Mouse (Mus musculus) gastrocnemius, postnatal 4 days (tissue): ENCODE results near the gene 4930568D16Rik. TPM values are rescaled to one million over a fixed set of nuclear protein-coding genes. Genes with fewer than 3 reads are reported as not detected.

Experiments
- DNase-seq, 2 experiments: peaks; one replicate each; pipeline ENCODE4 v3.0.0; 2021 to 2022; ENCODE audit warnings: low spot score in 2 of 2, mixed read lengths in 2 of 2
- total RNA-seq, 2 experiments: library from RNA; stranded (reverse); gene quantifications; 2 replicates each; pipeline ENCODE4 v1.2.3; 2021

The 4930568D16Rik gene
- total RNA-seq, 2 experiments from 2014 or later, result not detected

DNA sequence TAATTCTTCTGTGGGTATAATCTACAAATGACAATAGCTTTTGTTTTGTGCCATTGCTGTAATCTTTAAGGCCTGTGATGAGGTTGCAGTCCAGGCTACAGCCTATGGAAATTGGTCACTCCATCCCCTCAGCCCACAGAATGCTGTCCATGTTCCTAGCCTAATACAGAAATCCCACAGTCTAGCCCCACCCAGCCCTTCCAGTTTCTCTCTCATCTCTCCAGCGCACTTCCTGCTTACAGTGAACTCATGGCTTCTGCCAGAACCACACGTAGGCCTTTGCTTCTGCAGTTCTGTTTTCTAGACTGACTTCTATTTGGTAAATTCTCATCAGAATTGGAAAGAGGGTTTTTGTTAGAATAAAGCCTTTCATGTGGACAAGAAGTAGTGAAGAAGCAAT is 21.5 kb downstream of the 4930568D16Rik start:
- DNase-seq, result no peak

DNA sequence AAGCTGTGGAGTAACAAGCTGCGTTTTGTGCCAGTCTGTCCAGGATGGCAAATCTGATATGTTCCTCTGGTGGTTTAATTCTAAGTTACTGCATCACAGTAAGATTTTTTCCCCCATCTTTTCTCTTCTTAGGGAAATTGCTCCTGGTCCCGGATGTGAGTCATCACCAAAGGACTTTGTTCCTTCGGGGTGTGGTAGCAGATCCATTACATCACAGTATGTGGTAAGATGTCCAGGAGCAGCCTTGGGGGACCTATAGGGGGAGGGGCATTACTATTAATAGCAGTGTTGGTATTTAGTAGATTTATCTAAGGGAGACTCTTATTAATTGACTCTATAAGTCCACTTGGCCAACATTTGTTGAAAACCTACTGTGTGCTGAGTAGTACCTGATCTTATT is 24.9 kb downstream of the 4930568D16Rik start:
- DNase-seq, result no peak

DNA sequence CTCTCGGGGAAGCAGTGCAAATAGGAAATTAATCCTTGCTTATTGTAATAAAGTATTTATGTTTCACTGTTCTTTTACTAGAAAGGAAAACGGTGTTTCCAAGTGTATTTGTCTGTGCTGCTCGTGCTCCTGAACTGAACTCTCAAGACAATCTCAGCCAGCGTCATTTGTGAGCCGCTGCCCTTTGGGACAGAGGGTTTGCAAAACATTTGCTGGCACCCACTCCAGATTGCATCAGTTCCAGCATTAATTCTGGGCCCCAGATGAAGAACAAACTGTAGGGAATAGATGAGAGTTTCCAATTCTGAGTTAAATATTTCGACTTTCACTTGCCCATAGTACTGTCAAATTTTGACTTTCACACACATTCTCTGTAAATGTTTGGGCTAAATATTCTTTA is 28.8 kb downstream of the 4930568D16Rik start:
- peak in 1 of 2 experiments; percentile 50 for DNase-seq

DNA sequence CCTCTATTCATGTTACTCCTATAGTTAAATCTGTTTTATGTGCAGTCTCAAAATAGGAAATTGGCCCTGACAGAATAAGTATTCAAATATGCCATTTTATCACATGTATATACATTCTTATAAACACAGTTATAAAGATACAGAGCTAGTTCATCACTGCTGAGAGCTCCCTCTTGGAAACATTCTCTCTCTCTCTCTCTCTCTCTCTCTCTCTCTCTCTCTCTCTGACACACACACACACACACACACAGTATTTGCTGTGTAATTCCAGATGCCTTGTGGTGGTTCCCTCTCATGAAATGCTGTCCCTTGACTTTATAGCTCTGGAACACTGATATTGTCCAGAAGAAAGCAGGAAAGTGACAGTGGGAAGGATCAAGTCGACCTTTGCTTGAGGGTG is 29.5 kb downstream of the 4930568D16Rik start:
- no peak for DNase-seq

DNA sequence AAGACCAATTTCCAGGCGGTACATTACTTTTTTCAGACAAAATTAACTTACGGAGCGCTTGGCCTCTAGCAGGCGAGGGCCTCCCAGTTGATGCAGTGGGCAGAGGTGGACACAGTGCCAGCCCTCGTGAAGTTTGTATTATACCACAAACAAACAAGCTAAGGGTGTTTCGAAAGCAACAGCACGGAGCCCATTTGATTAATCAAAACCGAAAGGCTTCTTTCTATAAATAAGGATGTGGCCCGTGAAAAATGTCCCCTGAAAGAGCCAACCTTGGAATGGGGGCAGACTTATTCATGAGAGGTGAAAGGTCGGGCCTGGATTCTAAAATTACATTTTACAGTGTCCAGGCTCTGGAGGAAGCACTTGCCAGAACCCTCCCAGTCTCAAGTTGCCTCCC is 30.1 kb downstream of the 4930568D16Rik start:
- DNase-seq, result no peak

DNA sequence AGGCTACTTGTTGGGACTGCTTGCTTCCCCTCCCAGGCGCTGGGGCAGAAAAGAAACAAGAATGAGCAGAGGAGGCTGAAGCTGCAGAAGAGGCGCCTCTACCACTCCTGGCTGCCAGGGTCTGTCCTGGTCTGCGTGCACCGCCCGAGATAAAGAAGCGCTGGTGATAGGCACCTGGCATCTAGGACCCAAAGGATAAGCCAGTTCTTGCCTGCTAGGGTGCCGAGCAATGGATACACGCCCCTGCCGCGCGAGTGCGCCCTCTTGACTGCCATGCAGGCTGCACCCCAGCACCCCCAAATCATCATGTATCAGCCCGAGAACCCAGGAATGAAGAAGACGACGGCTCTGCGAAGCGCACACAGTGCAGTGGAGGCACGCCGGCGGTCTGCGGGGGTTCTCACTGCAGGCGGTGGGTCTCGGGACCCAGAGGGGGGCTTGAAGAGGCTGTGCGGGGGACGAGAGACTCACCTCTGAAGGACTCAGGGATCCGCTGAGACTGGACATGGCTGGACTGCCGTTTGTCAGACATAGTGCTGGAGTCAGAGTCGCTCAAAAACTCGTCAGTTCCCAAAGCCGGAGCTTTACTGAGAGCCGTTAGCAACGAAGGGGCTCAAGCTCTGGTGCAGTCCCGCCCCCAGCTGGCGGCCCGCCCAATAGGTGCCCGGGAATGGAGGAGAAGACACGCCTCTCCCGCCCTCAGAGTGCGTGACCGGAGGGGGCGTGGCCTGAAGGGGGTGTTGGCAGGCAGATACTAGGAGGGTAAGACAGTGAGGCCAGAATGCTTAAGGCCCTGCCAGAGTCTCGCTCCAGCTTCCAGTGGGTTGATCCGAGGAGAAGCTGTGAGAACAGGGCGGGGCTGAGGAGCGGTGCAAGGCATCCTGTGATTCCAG is 30.9 kb downstream of the 4930568D16Rik start, which contains the start of gene Stom:
Gene Stom (minus strand): TSS at position 589 of the 893 bp plus-strand sequence.
- peak; percentile 99 to 100 for DNase-seq

DNA sequence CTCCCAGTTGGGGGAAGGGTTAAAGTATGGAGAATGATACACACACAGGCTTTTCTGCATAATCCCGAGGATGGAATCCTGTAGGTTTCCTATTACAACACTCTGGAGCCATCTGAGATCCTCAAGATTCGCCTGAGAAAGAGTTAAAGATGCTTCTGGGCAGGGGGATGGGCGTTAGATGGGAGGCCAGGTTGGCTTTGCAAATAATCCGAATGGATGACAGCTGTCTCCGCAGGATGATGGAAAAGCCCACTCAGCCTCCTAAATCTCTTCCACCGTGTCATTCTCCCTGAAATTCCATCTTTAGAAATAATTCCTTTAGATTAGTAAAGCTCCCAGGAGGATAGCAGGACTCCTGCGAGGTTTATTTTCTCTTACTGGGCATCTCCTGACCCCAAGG is 31.9 kb downstream of the 4930568D16Rik start:
- DNase-seq, result no peak

DNA sequence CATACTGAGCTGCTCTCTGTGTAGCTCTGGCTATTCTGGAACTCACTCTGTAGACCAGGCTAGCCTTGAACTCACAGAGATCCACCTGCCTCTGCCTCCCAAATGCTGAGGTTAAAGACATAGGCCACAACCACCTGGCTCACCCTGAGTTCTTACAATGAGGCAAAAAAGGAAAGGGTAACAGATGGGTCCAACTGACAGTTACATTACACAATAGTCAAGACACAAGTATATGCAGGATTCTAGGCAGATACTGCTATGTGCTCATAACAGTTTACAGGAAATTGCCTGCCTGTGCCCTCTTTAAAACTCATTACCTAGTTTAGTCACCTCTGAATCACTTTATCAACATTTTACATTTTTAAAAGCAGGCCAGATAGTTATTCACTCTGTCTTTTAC is 33.9 kb downstream of the 4930568D16Rik start:
- DNase-seq, result no peak

DNA sequence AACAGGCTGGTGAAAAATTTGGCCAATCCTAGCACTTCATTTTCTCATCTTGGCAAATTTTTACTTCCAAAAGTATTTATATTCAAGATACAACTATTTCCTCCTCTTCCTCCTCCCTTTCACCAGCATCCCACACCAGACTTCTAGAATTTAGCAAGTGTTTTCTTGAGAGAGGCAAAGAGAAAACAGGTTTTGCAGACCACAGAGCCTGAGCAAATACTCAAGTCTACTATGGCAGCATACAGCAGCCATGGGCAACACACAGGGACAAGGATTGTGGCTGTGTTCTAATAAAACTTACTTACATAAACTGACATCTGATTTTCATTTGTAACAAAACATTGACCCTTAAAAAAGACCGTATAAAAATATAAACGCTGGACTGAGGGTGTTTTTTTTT is 36.3 kb downstream of the 4930568D16Rik start:
- DNase-seq, result no peak

DNA sequence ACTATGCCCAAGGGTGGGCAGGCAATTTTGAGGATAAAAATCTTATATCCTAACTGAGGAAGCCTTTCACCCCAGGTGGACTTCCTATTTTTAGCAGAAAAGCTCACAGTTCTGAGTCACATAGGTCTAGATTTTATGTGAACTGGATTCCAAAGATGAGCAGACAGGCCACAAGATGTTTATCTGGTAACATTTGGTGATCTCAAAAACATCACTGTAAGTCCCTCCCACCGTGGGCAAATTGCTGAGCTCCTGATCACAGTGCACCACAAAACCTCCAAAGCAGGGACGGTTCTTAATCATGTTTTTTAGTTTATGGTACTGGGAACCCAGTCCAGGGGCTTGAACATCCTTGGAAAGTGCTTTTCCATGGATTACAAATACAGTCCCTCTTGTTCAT is 38.5 kb downstream of the 4930568D16Rik start:
- DNase-seq, result no peak

DNA sequence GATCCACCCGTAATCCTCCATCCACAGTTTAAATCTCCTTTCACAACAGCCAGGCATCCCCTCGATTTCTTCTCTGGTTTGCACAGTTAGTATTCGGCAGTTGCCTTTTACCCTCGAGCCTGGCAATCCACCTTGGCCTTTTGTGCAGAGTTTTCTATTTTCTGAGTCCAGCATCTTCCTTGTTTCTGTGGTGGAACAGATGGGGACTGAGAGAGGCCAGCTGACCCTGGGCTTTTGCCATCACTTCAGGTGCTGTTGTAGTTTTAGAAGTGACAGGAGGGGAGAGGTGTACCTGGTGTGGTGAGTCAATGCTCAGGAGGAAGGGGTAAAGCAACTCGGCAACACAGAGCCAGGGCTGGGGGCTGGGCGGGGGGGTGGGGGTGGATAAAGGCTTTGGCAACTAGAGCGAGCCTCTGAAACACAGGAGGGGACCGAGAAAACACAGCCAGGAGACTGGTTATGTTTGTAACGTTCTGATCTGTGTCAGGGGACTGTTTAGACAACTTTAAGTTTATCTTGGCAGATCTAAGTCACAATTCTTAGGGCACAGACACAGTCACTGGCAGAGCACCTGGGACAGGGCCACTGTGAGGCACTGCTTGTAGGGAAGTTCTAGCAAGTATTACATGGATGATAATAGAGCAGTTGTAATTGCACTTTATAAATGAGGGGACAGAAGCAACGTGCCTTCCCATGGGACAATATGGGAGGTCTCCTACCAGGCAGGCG is 39.3 kb downstream of the 4930568D16Rik start:
- no peak for DNase-seq

DNA sequence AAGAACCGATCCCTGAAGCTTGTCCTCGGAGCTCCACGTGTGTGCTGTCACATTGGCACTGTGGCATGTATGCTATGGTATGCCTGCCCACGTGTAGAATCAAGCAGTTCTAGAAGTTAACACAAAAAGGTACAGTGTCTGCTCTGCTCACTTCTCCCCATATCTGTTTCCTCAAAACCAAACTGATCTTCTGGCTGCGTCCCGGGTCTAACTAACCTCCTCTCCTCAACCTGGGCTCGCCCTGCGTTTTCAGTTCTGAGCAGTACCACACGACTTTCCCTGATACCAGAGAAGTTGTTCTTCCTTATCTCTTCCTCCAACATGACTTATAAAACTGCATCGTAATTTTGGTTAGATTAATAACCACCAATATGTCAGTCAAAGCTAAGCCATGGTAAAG is 39.9 kb downstream of the 4930568D16Rik start:
- DNase-seq, result no peak

DNA sequence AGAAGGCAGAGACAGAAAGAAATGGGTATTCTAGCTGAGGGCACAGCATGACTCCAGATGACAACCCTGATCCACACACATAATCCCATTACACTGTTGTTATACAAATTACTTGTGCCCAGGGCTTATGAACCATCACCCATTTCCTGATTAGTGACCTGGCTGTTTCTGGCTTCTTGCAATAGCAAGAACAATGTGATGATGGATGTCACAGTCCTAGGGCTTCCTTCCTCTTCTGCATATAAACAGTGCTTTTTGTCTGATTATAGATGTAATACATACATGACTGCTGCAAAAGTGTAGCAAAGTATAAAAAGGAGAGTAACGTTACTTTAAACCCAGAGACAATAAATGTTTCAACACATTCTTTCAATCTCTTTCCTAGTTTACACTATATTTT is 40.6 kb downstream of the 4930568D16Rik start:
- no peak for DNase-seq

DNA sequence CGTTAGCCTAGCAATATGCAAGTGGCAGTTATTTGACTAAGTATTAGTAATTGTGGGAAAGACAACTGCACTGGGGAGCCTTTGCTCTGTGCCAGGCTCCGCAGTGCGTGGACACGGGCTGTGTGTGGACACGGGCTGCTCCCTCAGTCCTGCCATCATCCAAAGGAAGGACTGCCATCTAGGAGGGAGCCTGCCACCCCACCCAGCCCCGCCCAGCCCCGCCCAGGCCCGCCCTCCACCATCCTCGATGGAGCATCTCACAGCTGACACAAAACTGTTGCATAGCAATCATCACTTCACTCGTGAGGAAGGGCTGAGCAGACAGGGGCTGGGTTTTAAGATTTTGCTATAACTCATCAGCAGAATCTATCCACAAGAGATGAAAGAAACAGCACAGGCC is 41.6 kb downstream of the 4930568D16Rik start:
- no peak for DNase-seq

DNA sequence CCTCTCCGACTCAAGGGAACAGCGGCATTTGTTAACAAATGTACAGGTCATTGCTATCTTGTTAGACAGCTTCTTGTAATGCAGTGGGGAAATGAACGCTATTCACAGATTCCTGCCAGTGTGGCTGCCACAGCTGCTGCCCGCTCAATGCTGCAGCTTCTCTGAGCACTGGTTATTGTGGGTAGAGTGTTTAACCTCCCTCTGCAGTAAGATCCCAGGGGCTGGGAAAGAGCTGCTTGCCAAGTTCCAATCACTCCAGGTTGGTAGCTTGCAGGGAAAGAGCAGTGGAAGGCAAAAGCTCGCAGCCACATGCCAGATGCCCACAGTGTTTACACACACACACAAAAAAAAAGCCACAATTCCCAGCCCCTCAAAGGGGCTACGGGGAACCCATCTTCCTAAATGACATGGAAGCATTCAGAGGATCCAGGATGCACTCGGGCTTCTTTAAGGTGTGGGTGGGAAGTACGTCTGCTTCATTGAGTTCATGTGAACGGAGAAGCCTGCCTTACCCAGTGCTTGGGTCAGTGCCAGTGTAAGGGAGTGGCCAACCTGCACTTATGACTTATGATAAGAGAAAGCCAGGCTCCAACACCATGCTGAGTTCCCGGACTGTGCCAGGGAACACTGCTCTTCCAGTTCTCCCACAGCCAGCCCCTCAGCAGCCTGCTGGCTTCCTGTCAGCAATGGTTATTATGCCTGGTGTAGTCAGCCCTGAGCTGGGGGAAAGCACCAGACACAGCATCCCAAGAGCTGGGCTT is 44.9 kb downstream of the 4930568D16Rik start:
- DNase-seq, result no peak

DNA sequence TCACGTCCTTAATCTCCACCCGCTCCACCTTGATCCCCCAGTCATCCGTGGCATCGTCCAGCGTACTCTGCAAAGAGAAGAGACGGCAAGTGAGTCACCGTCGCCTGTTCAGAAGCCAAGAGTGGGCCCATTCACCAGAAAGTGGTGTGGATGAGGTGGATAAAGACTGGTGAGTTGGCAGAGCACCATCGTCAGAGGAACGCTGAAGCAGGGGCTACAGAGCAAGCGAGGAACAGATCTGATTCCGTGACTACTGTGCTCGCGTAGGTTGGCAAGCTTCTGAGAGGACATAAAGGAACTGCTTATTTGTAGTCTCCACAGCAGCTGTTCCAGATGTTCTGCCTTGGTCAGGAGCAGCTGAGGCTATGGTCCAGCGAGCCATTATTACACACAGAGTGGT is 47.1 kb downstream of the 4930568D16Rik start:
- no peak for DNase-seq

DNA sequence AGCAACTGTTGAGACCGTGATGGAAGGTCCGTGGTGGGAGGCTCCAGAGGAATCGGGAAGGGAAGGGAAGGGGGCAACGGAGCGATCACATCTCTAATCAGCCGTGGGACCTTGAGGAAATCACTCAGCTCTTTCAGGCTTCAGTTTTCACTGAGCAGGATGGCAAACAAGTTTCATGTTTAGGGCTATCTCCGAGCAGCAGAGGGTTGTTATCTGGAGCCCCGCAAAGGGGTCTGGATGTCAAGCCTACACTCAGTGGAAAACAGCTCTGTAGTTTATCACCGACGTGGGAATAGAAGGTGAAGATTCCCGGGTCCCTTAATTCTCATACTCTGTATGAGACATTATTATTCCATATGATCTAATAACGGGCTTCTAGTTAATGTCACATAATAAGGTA is 49.1 kb downstream of the 4930568D16Rik start:
- no peak for DNase-seq

DNA sequence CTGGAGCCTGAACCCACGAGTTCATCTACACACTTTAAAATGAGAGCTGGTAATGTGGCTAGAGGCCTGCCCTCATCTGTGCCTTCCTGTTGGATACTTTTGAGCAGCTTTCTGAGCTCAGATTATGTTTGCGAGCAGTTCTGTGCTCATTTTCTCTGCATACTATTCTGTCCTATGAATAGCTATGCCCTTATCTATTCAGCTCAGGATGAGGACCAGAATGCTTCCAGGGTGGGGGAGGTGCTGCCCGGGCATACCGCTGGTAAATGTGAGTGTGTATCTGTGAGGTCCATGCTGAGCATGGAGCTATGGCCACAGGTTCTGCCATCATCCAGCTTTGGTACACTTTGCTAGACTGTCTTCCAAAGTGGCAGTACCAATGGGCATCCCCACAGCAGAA is 49.9 kb downstream of the 4930568D16Rik start:
- no peak for DNase-seq

DNA sequence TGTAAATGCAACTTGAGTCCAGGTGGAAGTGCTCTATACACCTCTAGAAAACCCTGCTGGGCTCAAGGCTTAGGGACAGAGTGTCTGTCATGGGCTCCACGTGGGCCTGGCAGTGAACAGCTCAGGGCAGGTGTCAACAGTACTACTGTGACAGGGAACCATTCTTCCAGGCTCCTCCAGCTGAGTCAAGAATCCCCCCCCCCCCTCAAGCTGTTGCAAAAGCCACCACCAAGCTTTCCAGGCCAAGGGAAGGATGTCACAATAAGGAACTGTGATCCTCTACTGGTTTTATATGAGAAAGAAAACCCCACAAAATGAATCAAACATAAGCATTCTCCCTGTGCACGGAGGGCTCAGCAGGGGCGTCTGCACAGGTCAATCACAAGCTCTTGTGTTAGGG is 53.2 kb downstream of the 4930568D16Rik start:
- DNase-seq, result no peak

DNA sequence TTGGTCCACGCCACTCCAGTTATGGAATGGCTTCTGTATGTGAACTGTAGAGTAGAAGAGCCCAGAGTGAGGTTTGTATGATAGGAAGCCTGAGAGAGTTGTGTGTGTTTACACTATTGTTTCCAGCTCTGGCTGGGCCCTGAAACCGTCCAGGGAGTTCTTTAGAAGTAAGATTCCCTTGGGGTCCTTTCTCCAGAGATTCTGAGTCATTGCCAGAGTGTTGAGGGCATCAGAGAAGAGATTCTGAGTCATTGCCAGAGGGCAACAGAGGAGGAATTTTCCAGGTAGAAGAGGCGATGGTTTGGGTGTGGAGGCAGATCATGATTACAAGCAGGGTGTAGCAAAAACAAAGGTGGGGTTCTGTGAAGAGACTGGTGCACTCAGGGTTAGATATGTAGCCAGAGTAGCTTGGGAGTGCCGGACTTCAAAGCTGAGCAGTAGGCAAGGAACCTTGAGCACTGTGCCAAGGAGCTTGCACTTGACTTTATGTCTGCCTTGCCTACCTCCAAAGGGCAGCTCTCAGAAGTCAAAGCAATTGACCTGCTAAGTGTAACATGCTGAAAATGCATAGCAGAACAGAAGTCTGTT is 57.5 kb downstream of the 4930568D16Rik start:
- no peak for DNase-seq

DNA sequence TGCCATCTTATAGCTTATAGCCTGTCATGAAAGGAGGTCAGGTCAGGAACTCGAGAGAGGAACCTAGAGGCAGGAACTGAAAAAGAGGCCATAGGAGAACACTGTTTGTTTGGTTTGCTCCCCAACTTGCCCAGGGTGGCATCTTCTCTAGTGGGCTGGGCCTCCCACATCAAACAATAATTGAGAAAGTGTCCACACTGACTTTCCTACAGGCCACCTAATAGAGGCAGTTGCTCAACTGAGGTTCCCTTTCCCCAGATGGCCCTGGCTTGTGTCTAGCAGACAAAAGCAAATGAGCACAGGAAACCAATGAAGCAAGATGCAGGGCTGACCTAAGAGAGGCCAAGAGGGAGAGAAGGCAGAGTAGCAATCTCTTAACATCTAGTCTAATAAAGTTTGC is 59.4 kb downstream of the 4930568D16Rik start:
- no peak for DNase-seq
